Mouse (Mus musculus) adipocyte (in vitro differentiated cells): ENCODE measurements around the gene Pigx.
"Not testable (repeated sequence)": the region's sequence is repeated elsewhere in the genome, so short reads cannot be mapped to it uniquely, and the experiment has no call there.

ENCODE experiments used
- DNase-seq: peaks from one replicate; pipeline ENCODE4 v3.0.0-alpha.2; 2016; ENCODE audit warnings: low spot score

Pigx gene

GRCm38 (mm10) chr16:32108578-32108977, 9.0 kb upstream of the Pigx start:
- no peak for DNase-seq

- DNase-seq: no peak
These were observed 8.6 kb upstream of the Pigx start for GRCm38 (mm10) chr16:32108170-32108569.

GRCm38 (mm10) chr16:32107342-32108045, 8.0 kb upstream of the Pigx start:
- no peak for DNase-seq

GRCm38 (mm10) chr16:32105698-32106097, 6.2 kb upstream of the Pigx start:
- no peak for DNase-seq

- no peak for DNase-seq
These were observed 2.8 kb upstream of the Pigx start for GRCm38 (mm10) chr16:32102295-32102694.

- peak; percentile 34 for DNase-seq
These were observed 473 bp downstream of the Pigx start for GRCm38 (mm10) chr16:32098897-32099637.

- DNase-seq: not testable (repeated sequence)
These were observed 1.8 kb downstream of the Pigx start for GRCm38 (mm10) chr16:32097757-32098156.

- DNase-seq: no peak
These were observed 8.1 kb downstream of the Pigx start for GRCm38 (mm10) chr16:32091466-32091865.

- DNase-seq: no peak
These were observed 11.7 kb downstream of the Pigx start for GRCm38 (mm10) chr16:32087629-32088443.

GRCm38 (mm10) chr16:32078991-32079511, 20.5 kb downstream of the Pigx start, which contains the start of gene Pak2:
Pak2 (minus strand) TSS chr16:32079342.
- DNase-seq: peak; percentile 88

GRCm38 (mm10) chr16:32078408-32078990, 21.0 kb downstream of the Pigx start:
- peak; percentile 74 for DNase-seq

- DNase-seq: peak; percentile 61
These were observed 21.7 kb downstream of the Pigx start for GRCm38 (mm10) chr16:32077648-32078407.

- DNase-seq: peak; percentile 62
These were observed 23.1 kb downstream of the Pigx start for GRCm38 (mm10) chr16:32076406-32076805.

GRCm38 (mm10) chr16:32075762-32076161, 23.8 kb downstream of the Pigx start:
- DNase-seq: no peak

GRCm38 (mm10) chr16:32070070-32070469, 29.5 kb downstream of the Pigx start:
- DNase-seq: not testable (repeated sequence)

GRCm38 (mm10) chr16:32068389-32069300, 30.9 kb downstream of the Pigx start:
- DNase-seq: no peak

GRCm38 (mm10) chr16:32066899-32067298, 32.6 kb downstream of the Pigx start:
- no peak for DNase-seq

GRCm38 (mm10) chr16:32063900-32064299, 35.6 kb downstream of the Pigx start:
- DNase-seq: no peak

GRCm38 (mm10) chr16:32062226-32062625, 37.3 kb downstream of the Pigx start:
- DNase-seq: no peak
